Mouse (Mus musculus): ENCODE data around the gene Cntnap5b. TPM values are rescaled to one million over a fixed set of nuclear protein-coding genes. Genes with fewer than 3 reads are reported as not detected.

Gene Cntnap5b
- total and polyA plus RNA-seq, 3 experiments = 0.11 TPM; not detected in 2

GRCm38 (mm10) chr1:100310687-100311086 is 538.1 kb downstream of the Cntnap5b start:
- Histone ChIP-seq H3K9me3 (replicated peaks) (no peaks in the 10 kb centered on the region), H3K4me1 (ENCODE audit: insufficient read depth, low read depth, low read length) (no peaks in the 10 kb centered on the region), H3K36me3 (replicated peaks) (no peaks in the 10 kb centered on the region), H3K27me3 (ENCODE audit: insufficient read depth, low read length) (no peaks in the 10 kb centered on the region), H3K4me3 (ENCODE audit: low read depth, low read length) (no peak overlapping the region)
- DNase-seq (ENCODE audit: low spot score) (no peak), ATAC-seq (ENCODE audit: extremely low read depth, insufficient number of reproducible peaks, low FRiP score, poor library complexity, severe bottlenecking) (no peak)
- TF ChIP-seq TAL1 (conservative IDR thresholded peaks at IDR 0.05; ENCODE audit: low read depth, low read length) = no peak

GRCm38 (mm10) chr1:100331066-100331465 is 558.5 kb downstream of the Cntnap5b start:
- no peak overlapping the region for H3K4me3 ChIP-seq (ENCODE audit: low read depth, low read length)
- ATAC-seq (ENCODE audit: extremely low read depth, insufficient number of reproducible peaks, low FRiP score, poor library complexity, severe bottlenecking) (no peak), DNase-seq (ENCODE audit: low spot score) (no peak)
- H3K9me3 ChIP-seq (replicated peaks) = peaks cover 2% of the 10 kb centered on the region; the same call in 1 of the 2 replicates
- H3K36me3 ChIP-seq (replicated peaks) = no peaks in the 10 kb centered on the region
- no peaks in the 10 kb centered on the region for H3K27me3 ChIP-seq (ENCODE audit: insufficient read depth, low read length)
- TF ChIP-seq GATA2 (IDR thresholded peaks at IDR 0.05; ENCODE audit: borderline replicate concordance, low read depth, low read length) (no peak), GATA1 (IDR thresholded peaks at IDR 0.05; ENCODE audit: borderline replicate concordance, low read length) (no peak), CTCF (IDR thresholded peaks at IDR 0.05; ENCODE audit: low read depth, low read length) (no peak), TAL1 (conservative IDR thresholded peaks at IDR 0.05; ENCODE audit: low read depth, low read length) (no peak), POLR2AphosphoS5 (IDR thresholded peaks at IDR 0.05; ENCODE audit: insufficient replicate concordance, low read depth, low read length) (no peak)
- H3K4me1 ChIP-seq (ENCODE audit: insufficient read depth, low read depth, low read length) = no peaks in the 10 kb centered on the region

GRCm38 (mm10) chr1:100369415-100370113 is 597.0 kb downstream of the Cntnap5b start:
- H3K4me3 ChIP-seq (ENCODE audit: low read depth, low read length) = no peak overlapping the region
- ATAC-seq (ENCODE audit: extremely low read depth, insufficient number of reproducible peaks, low FRiP score, poor library complexity, severe bottlenecking) (no peak), DNase-seq (ENCODE audit: low spot score) (no peak)
- no peaks in the 10 kb centered on the region for H3K36me3 ChIP-seq (replicated peaks)
- TF ChIP-seq CTCF (IDR thresholded peaks at IDR 0.05; ENCODE audit: low read depth, low read length) (no peak), GATA1 (IDR thresholded peaks at IDR 0.05; ENCODE audit: borderline replicate concordance, low read length) (no peak), GATA2 (IDR thresholded peaks at IDR 0.05; ENCODE audit: borderline replicate concordance, low read depth, low read length) (no peak), TAL1 (conservative IDR thresholded peaks at IDR 0.05; ENCODE audit: low read depth, low read length) (no peak), POLR2AphosphoS5 (IDR thresholded peaks at IDR 0.05; ENCODE audit: insufficient replicate concordance, low read depth, low read length) (no peak)
- no peaks in the 10 kb centered on the region for H3K4me1 ChIP-seq (ENCODE audit: insufficient read depth, low read depth, low read length)
- H3K9me3 ChIP-seq (replicated peaks) = 0 out of 2 replicates have a peak, but pooled peaks cover 3% of the 10 kb centered on the region
- H3K27me3 ChIP-seq (ENCODE audit: insufficient read depth, low read length) = no peaks in the 10 kb centered on the region

GRCm38 (mm10) chr1:100386252-100386651 is 613.7 kb downstream of the Cntnap5b start:
- H3K36me3 ChIP-seq (replicated peaks) = no peaks in the 10 kb centered on the region
- TF ChIP-seq GATA2 (IDR thresholded peaks at IDR 0.05; ENCODE audit: borderline replicate concordance, low read depth, low read length) = no peak
- no peak for TF ChIP-seq GATA1 (IDR thresholded peaks at IDR 0.05; ENCODE audit: borderline replicate concordance, low read length)
- TF ChIP-seq CTCF (IDR thresholded peaks at IDR 0.05; ENCODE audit: low read depth, low read length) = no peak
- no peak for TF ChIP-seq POLR2AphosphoS5 (IDR thresholded peaks at IDR 0.05; ENCODE audit: insufficient replicate concordance, low read depth, low read length)
- no peak for TF ChIP-seq TAL1 (conservative IDR thresholded peaks at IDR 0.05; ENCODE audit: low read depth, low read length)
- no peaks in the 10 kb centered on the region for H3K4me1 ChIP-seq (ENCODE audit: insufficient read depth, low read depth, low read length)
- H3K27me3 ChIP-seq (ENCODE audit: insufficient read depth, low read length) = no peaks in the 10 kb centered on the region
- H3K4me3 ChIP-seq (ENCODE audit: low read depth, low read length) = no peak overlapping the region
- DNase-seq (ENCODE audit: low spot score) = no peak
- ATAC-seq (ENCODE audit: extremely low read depth, insufficient number of reproducible peaks, low FRiP score, poor library complexity, severe bottlenecking) = no peak
- H3K9me3 ChIP-seq (replicated peaks) = peaks cover 6% of the 10 kb centered on the region; the same call in 1 of the 2 replicates

GRCm38 (mm10) chr1:100394034-100394433 is 621.5 kb downstream of the Cntnap5b start:
- Histone ChIP-seq H3K27me3 (ENCODE audit: insufficient read depth, low read length) (no peaks in the 10 kb centered on the region), H3K9me3 (replicated peaks) (0 out of 2 replicates have a peak, but pooled peaks cover 2% of the 10 kb centered on the region), H3K4me3 (ENCODE audit: low read depth, low read length) (no peak overlapping the region), H3K4me1 (ENCODE audit: insufficient read depth, low read depth, low read length) (no peaks in the 10 kb centered on the region), H3K36me3 (replicated peaks) (no peaks in the 10 kb centered on the region)
- ATAC-seq (ENCODE audit: extremely low read depth, insufficient number of reproducible peaks, low FRiP score, poor library complexity, severe bottlenecking) (no peak), DNase-seq (ENCODE audit: low spot score) (no peak)
- TF ChIP-seq GATA2 (IDR thresholded peaks at IDR 0.05; ENCODE audit: borderline replicate concordance, low read depth, low read length) (no peak), CTCF (IDR thresholded peaks at IDR 0.05; ENCODE audit: low read depth, low read length) (no peak), TAL1 (conservative IDR thresholded peaks at IDR 0.05; ENCODE audit: low read depth, low read length) (no peak), GATA1 (IDR thresholded peaks at IDR 0.05; ENCODE audit: borderline replicate concordance, low read length) (no peak), POLR2AphosphoS5 (IDR thresholded peaks at IDR 0.05; ENCODE audit: insufficient replicate concordance, low read depth, low read length) (no peak)

GRCm38 (mm10) chr1:100416658-100417224 is 644.2 kb downstream of the Cntnap5b start:
- no peak overlapping the region for H3K4me3 ChIP-seq (ENCODE audit: low read depth, low read length)
- no peak for TF ChIP-seq CTCF (IDR thresholded peaks at IDR 0.05; ENCODE audit: low read depth, low read length)
- TF ChIP-seq GATA2 (IDR thresholded peaks at IDR 0.05; ENCODE audit: borderline replicate concordance, low read depth, low read length) = no peak
- no peak for TF ChIP-seq GATA1 (IDR thresholded peaks at IDR 0.05; ENCODE audit: borderline replicate concordance, low read length)
- TF ChIP-seq TAL1 (conservative IDR thresholded peaks at IDR 0.05; ENCODE audit: low read depth, low read length) = no peak
- TF ChIP-seq POLR2AphosphoS5 (IDR thresholded peaks at IDR 0.05; ENCODE audit: insufficient replicate concordance, low read depth, low read length) = no peak
- no peaks in the 10 kb centered on the region for H3K27me3 ChIP-seq (ENCODE audit: insufficient read depth, low read length)
- DNase-seq (ENCODE audit: low spot score) (no peak), ATAC-seq (ENCODE audit: extremely low read depth, insufficient number of reproducible peaks, low FRiP score, poor library complexity, severe bottlenecking) (no peak)
- peaks cover 3% of the 10 kb centered on the region for H3K9me3 ChIP-seq (replicated peaks)
- no peaks in the 10 kb centered on the region for H3K36me3 ChIP-seq (replicated peaks)
- no peaks in the 10 kb centered on the region for H3K4me1 ChIP-seq (ENCODE audit: insufficient read depth, low read depth, low read length)

Data from G1E (cell line).